Mouse (Mus musculus): Measurements from ENCODE around the gene Mixl1. TPM values are rescaled to one million over a fixed set of nuclear protein-coding genes. Genes with fewer than 3 reads are reported as not detected.

The Mixl1 gene
- polyA plus RNA-seq, 1 experiment: not detected

GRCm38 (mm10) chr1:180719951-180720689 is 23.3 kb upstream of the Mixl1 start:
- no peaks in the 10 kb centered on the region for H3K27me3 ChIP-seq (replicated peaks; ENCODE audit: control insufficient read depth, insufficient read depth, low read length)
- H3K36me3 ChIP-seq (ENCODE audit: control insufficient read depth, insufficient read depth, low read length): no peaks in the 10 kb centered on the region
- peak; percentile 84 for DNase-seq
- H3K27ac ChIP-seq (ENCODE audit: insufficient read depth, low read depth, low read length): no peak overlapping the region
- 27% methylated on average over 5 of the region's 5 CpGs for WGBS
- no peak overlapping the region for H3K4me3 ChIP-seq (ENCODE audit: insufficient read depth, low read depth, low read length)
- peaks cover under 1% of the 10 kb centered on the region; the same call in 1 of the 2 replicates for H3K4me1 ChIP-seq (ENCODE audit: control insufficient read depth, insufficient read depth, low read length)
- TF ChIP-seq CTCF (conservative IDR thresholded peaks at IDR 0.05; ENCODE audit: insufficient read depth, insufficient read length, low read depth, low read length) (peak; percentile 97), POLR2A (IDR thresholded peaks at IDR 0.05; ENCODE audit: low read depth, low read length) (no peak)

GRCm38 (mm10) chr1:180719483-180719882 is 22.6 kb upstream of the Mixl1 start:
- 87% methylated on average over 6 of the region's 6 CpGs for WGBS
- no peak overlapping the region for H3K27ac ChIP-seq (ENCODE audit: insufficient read depth, low read depth, low read length)
- H3K27me3 ChIP-seq (replicated peaks; ENCODE audit: control insufficient read depth, insufficient read depth, low read length): no peaks in the 10 kb centered on the region
- no peak for TF ChIP-seq POLR2A (IDR thresholded peaks at IDR 0.05; ENCODE audit: low read depth, low read length)
- TF ChIP-seq CTCF (conservative IDR thresholded peaks at IDR 0.05; ENCODE audit: insufficient read depth, insufficient read length, low read depth, low read length): no peak
- no peaks in the 10 kb centered on the region for H3K36me3 ChIP-seq (ENCODE audit: control insufficient read depth, insufficient read depth, low read length)
- no peak overlapping the region for H3K4me3 ChIP-seq (ENCODE audit: insufficient read depth, low read depth, low read length)
- no peaks in the 10 kb centered on the region; the same call in 1 of the 2 replicates for H3K4me1 ChIP-seq (ENCODE audit: control insufficient read depth, insufficient read depth, low read length)
- no peak for DNase-seq

GRCm38 (mm10) chr1:180718756-180719155 is 21.9 kb upstream of the Mixl1 start:
- 81% methylated on average over 5 of the region's 5 CpGs for WGBS
- Histone ChIP-seq H3K4me1 (ENCODE audit: control insufficient read depth, insufficient read depth, low read length) (no peaks in the 10 kb centered on the region; the same call in 1 of the 2 replicates), H3K36me3 (ENCODE audit: control insufficient read depth, insufficient read depth, low read length) (no peaks in the 10 kb centered on the region), H3K27ac (ENCODE audit: insufficient read depth, low read depth, low read length) (no peak overlapping the region), H3K27me3 (replicated peaks; ENCODE audit: control insufficient read depth, insufficient read depth, low read length) (no peaks in the 10 kb centered on the region), H3K4me3 (ENCODE audit: insufficient read depth, low read depth, low read length) (no peak overlapping the region)
- DNase-seq: no peak
- no peak for TF ChIP-seq POLR2A (IDR thresholded peaks at IDR 0.05; ENCODE audit: low read depth, low read length)

- no peaks in the 10 kb centered on the region for H3K27me3 ChIP-seq (replicated peaks; ENCODE audit: control insufficient read depth, insufficient read depth, low read length)
- no peaks in the 10 kb centered on the region for H3K36me3 ChIP-seq (ENCODE audit: control insufficient read depth, insufficient read depth, low read length)
- no peak for DNase-seq
- H3K27ac ChIP-seq (ENCODE audit: insufficient read depth, low read depth, low read length): no peak overlapping the region
- H3K4me3 ChIP-seq (ENCODE audit: insufficient read depth, low read depth, low read length): no peak overlapping the region
- 80% methylated on average over 14 of the region's 14 CpGs for WGBS
- H3K4me1 ChIP-seq (ENCODE audit: control insufficient read depth, insufficient read depth, low read length): peaks cover 7% of the 10 kb centered on the region; the same call in 1 of the 2 replicates
- no peak for TF ChIP-seq CTCF (conservative IDR thresholded peaks at IDR 0.05; ENCODE audit: insufficient read depth, insufficient read length, low read depth, low read length)
- no peak for TF ChIP-seq POLR2A (IDR thresholded peaks at IDR 0.05; ENCODE audit: low read depth, low read length)
These were observed 12.3 kb upstream of the Mixl1 start for GRCm38 (mm10) chr1:180708935-180709776.

- Histone ChIP-seq H3K27me3 (replicated peaks; ENCODE audit: control insufficient read depth, insufficient read depth, low read length) (no peaks in the 10 kb centered on the region), H3K4me1 (ENCODE audit: control insufficient read depth, insufficient read depth, low read length) (peaks cover 7% of the 10 kb centered on the region; the same call in 1 of the 2 replicates), H3K4me3 (ENCODE audit: insufficient read depth, low read depth, low read length) (no peak overlapping the region), H3K27ac (ENCODE audit: insufficient read depth, low read depth, low read length) (no peak overlapping the region), H3K36me3 (ENCODE audit: control insufficient read depth, insufficient read depth, low read length) (no peaks in the 10 kb centered on the region)
- TF ChIP-seq POLR2A (IDR thresholded peaks at IDR 0.05; ENCODE audit: low read depth, low read length) (no peak), CTCF (conservative IDR thresholded peaks at IDR 0.05; ENCODE audit: insufficient read depth, insufficient read length, low read depth, low read length) (no peak)
- DNase-seq: peak; percentile 48
- 42% methylated on average over 3 of the region's 3 CpGs for WGBS
These were observed 11.0 kb upstream of the Mixl1 start for GRCm38 (mm10) chr1:180707813-180708212.

GRCm38 (mm10) chr1:180707368-180707767 is 10.5 kb upstream of the Mixl1 start:
- DNase-seq: peak; percentile 11
- Histone ChIP-seq H3K4me3 (ENCODE audit: insufficient read depth, low read depth, low read length) (no peak overlapping the region), H3K27ac (ENCODE audit: insufficient read depth, low read depth, low read length) (no peak overlapping the region), H3K36me3 (ENCODE audit: control insufficient read depth, insufficient read depth, low read length) (no peaks in the 10 kb centered on the region), H3K27me3 (replicated peaks; ENCODE audit: control insufficient read depth, insufficient read depth, low read length) (no peaks in the 10 kb centered on the region), H3K4me1 (ENCODE audit: control insufficient read depth, insufficient read depth, low read length) (peaks cover 7% of the 10 kb centered on the region; the same call in 1 of the 2 replicates)
- 47% methylated on average over 3 of the region's 3 CpGs for WGBS
- TF ChIP-seq POLR2A (IDR thresholded peaks at IDR 0.05; ENCODE audit: low read depth, low read length) (no peak), CTCF (conservative IDR thresholded peaks at IDR 0.05; ENCODE audit: insufficient read depth, insufficient read length, low read depth, low read length) (no peak)

GRCm38 (mm10) chr1:180703400-180703799 is 6.6 kb upstream of the Mixl1 start:
- H3K27ac ChIP-seq (ENCODE audit: insufficient read depth, low read depth, low read length): no peak overlapping the region
- peaks cover 7% of the 10 kb centered on the region; the same call in 1 of the 2 replicates for H3K4me1 ChIP-seq (ENCODE audit: control insufficient read depth, insufficient read depth, low read length)
- WGBS: 45% methylated on average over 6 of the region's 6 CpGs
- DNase-seq: no peak
- no peak overlapping the region for H3K4me3 ChIP-seq (ENCODE audit: insufficient read depth, low read depth, low read length)
- no peaks in the 10 kb centered on the region for H3K27me3 ChIP-seq (replicated peaks; ENCODE audit: control insufficient read depth, insufficient read depth, low read length)
- H3K36me3 ChIP-seq (ENCODE audit: control insufficient read depth, insufficient read depth, low read length): no peaks in the 10 kb centered on the region
- TF ChIP-seq CTCF (conservative IDR thresholded peaks at IDR 0.05; ENCODE audit: insufficient read depth, insufficient read length, low read depth, low read length) (no peak), POLR2A (IDR thresholded peaks at IDR 0.05; ENCODE audit: low read depth, low read length) (no peak)
